Mouse (Mus musculus) cerebellum, postnatal 14 days (tissue): Measurements from ENCODE around the gene Rcn3.
A peak's percentile ranks its signal among the peaks of the same experiment; 100 is the strongest.
"Not testable (repeated sequence)": the region's sequence is repeated elsewhere in the genome, so short reads cannot be mapped to it uniquely, and the experiment has no call there.

Source experiments
- DNase-seq, 2 experiments: peaks; one replicate each; pipeline ENCODE4 v3.0.0; 2021; ENCODE audit warnings: mixed read lengths in 2 of 2

The Rcn3 gene

GRCm38 (mm10) chr7:45124224-45125143, 32.5 kb upstream of the Rcn3 start, which contains the start of gene Rps11:
Gene Rps11 (minus strand): TSS chr7:45124439.
- DNase-seq, result peak; percentile 98 to 99

- peak; percentile 35 to 46 for DNase-seq
These were observed 31.2 kb upstream of the Rcn3 start for GRCm38 (mm10) chr7:45123186-45123570.

- DNase-seq, result no peak
These were observed 30.7 kb upstream of the Rcn3 start for GRCm38 (mm10) chr7:45122561-45123185.

- DNase-seq, result no peak
These were observed 29.9 kb upstream of the Rcn3 start for GRCm38 (mm10) chr7:45121966-45122365.

GRCm38 (mm10) chr7:45121404-45121803, 29.4 kb upstream of the Rcn3 start:
- DNase-seq, result no peak

- DNase-seq, result no peak
These were observed 28.0 kb upstream of the Rcn3 start for GRCm38 (mm10) chr7:45119780-45120709.

GRCm38 (mm10) chr7:45118336-45118735, 26.3 kb upstream of the Rcn3 start:
- DNase-seq, result no peak

GRCm38 (mm10) chr7:45117566-45117965, 25.5 kb upstream of the Rcn3 start:
- DNase-seq, result no peak

GRCm38 (mm10) chr7:45113476-45113875, 21.5 kb upstream of the Rcn3 start:
- DNase-seq, result no peak

- DNase-seq, result no peak
These were observed 20.5 kb upstream of the Rcn3 start for GRCm38 (mm10) chr7:45112529-45112928.

- no peak for DNase-seq
These were observed 19.9 kb upstream of the Rcn3 start for GRCm38 (mm10) chr7:45111940-45112339.

GRCm38 (mm10) chr7:45110089-45110488, 18.1 kb upstream of the Rcn3 start:
- DNase-seq, result not testable (repeated sequence)

- DNase-seq, result no peak
These were observed 15.1 kb upstream of the Rcn3 start for GRCm38 (mm10) chr7:45107052-45107645.

GRCm38 (mm10) chr7:45106441-45106840, 14.4 kb upstream of the Rcn3 start:
- no peak for DNase-seq

- DNase-seq, result no peak
These were observed 13.5 kb upstream of the Rcn3 start for GRCm38 (mm10) chr7:45105491-45105890.

- DNase-seq, result no peak
These were observed 12.9 kb upstream of the Rcn3 start for GRCm38 (mm10) chr7:45104941-45105340.

GRCm38 (mm10) chr7:45103652-45104180, 11.7 kb upstream of the Rcn3 start, which contains the start of gene Fcgrt:
Gene Fcgrt (minus strand): TSS chr7:45103851.
- DNase-seq, result peak; percentile 61 to 80

GRCm38 (mm10) chr7:45102940-45103585, 11.0 kb upstream of the Rcn3 start:
- DNase-seq, result no peak

- DNase-seq, result no peak
These were observed 10.4 kb upstream of the Rcn3 start for GRCm38 (mm10) chr7:45102441-45102840.

- no peak for DNase-seq
These were observed 8.0 kb upstream of the Rcn3 start for GRCm38 (mm10) chr7:45100046-45100445.

- peak in 1 of 2 experiments; percentile 42 for DNase-seq
These were observed 6.7 kb upstream of the Rcn3 start for GRCm38 (mm10) chr7:45098541-45099240.
